Mouse (Mus musculus): ENCODE measurements around the gene Ccr7. TPM values are rescaled to one million over a fixed set of nuclear protein-coding genes. Genes with fewer than 3 reads are reported as not detected.

The Ccr7 gene
- polyA plus RNA-seq, 1 experiment, result not detected

DNA sequence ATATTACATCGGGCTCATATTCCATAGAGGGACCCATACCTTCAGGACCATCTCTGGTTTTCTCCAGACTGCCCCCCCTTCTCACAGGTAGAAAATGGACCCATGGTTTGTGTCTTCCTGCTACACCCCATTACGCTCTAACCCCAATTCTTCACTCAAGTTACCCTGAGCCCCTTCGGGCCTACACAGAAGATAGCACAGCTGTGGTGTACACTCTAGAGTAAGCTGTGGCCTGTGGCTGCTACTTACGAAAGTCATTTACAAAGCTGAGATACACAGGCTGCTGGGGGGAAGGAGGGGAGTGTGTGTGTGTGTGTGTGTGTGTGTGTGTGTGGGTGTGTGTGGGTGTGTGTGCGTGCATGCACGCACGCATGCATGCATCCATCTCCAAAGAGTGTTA is 11.4 kb upstream of the Ccr7 start:
- H3K27ac ChIP-seq (replicated peaks; ENCODE audit: low read depth, low read length), result no peak overlapping the region
- peaks cover 13% of the 10 kb centered on the region for H3K4me1 ChIP-seq (ENCODE audit: control insufficient read depth, insufficient read depth, insufficient read length, low read length)
- no peak overlapping the region for H3K4me3 ChIP-seq (ENCODE audit: insufficient read depth, low read depth, low read length)

DNA sequence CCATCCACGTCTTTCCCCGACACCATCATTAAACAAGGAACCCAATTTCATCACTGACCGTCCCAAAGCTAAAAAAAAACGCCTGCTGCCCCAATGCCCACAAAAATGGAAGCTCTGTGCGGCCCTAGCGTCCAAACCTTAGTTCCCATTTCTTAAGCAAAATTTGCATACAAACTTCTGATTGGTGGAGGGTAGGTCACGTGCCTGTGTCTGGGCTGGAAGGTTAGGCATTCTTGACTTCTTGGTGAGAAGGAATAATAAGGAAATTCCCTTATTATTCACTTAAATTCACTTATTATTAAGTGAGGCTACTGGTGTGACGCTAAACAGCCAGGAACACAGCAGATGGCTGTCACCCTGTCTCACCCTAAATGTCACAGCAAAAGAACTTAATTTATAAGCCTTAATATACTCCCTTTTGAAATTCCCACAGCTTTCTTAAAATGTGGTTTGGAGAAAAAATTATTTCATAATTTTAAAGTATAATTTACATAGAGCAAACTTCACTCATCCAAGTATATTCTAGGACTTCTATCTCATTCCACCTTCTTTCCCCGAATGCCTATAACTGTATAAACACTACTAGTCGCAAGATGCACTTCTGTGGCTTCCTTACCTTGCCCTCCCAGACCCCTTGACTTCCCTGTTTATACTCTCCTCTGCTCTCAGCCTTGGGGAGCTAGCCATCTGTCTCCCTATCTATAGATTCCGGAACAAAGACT is 10.3 kb upstream of the Ccr7 start:
- Histone ChIP-seq H3K4me1 (ENCODE audit: control insufficient read depth, insufficient read depth, insufficient read length, low read length) (peaks cover 13% of the 10 kb centered on the region), H3K4me3 (ENCODE audit: insufficient read depth, low read depth, low read length) (no peak overlapping the region), H3K27ac (replicated peaks; ENCODE audit: low read depth, low read length) (no peak overlapping the region)

DNA sequence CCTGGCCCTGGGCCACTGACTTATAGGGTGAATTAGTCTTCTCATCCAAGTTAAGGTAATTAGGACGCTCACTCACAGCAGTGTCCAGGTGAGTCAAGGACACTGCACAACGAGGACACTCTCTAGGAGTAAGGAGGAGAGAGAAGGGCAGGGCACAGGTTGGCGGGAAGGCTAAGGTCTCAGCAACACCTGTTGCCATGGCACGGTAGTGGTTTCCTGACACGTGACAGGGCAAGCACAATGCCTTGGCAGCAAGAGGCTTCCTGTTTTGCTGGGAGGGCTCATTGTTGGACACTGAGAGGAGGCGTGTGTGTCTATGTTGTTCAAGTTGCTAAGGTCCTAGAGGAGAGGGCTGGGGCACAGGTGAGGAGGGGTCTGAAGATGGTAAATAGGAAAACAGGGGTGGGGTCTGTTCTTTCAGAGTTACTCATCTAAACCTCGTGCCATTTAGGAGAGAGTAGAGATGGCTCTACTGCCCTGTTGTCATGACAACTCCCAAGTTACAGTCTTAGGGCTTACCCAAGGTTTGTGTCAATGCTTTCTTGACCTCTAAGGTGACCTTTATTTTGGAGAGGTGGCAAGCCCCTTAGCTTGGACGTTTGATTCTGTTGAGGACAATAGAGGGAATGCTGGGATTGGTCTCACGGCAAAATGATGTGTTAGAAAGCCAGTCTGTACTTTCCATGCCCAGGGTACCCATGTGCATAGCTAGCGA is 8.3 kb upstream of the Ccr7 start:
- Histone ChIP-seq H3K27ac (replicated peaks; ENCODE audit: low read depth, low read length) (no peak overlapping the region; the same call in 1 of the 2 replicates), H3K4me1 (ENCODE audit: control insufficient read depth, insufficient read depth, insufficient read length, low read length) (peaks cover 12% of the 10 kb centered on the region), H3K4me3 (ENCODE audit: insufficient read depth, low read depth, low read length) (no peak overlapping the region)

DNA sequence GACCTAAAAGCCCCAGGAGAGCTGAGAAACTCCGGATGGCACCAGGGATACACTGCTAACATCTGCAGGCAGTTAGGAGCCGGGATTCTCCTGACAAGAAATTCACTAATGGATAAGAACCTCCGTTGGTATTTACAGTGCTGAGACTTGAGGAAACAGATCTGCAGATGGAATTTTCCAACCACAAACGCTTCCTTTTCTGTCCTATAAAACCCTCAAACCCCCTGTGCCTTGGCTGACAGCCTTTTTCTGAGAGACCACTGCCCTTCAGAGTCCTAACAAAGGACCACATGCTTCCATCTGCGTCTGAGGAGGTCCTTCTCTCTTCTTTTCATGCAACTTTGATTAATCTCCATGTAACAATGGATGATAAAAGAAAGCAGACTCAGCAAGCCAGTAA is 6.8 kb upstream of the Ccr7 start:
- H3K27ac ChIP-seq (replicated peaks; ENCODE audit: low read depth, low read length), result no peak overlapping the region
- no peak overlapping the region for H3K4me3 ChIP-seq (ENCODE audit: insufficient read depth, low read depth, low read length)
- peaks cover 11% of the 10 kb centered on the region for H3K4me1 ChIP-seq (ENCODE audit: control insufficient read depth, insufficient read depth, insufficient read length, low read length)

DNA sequence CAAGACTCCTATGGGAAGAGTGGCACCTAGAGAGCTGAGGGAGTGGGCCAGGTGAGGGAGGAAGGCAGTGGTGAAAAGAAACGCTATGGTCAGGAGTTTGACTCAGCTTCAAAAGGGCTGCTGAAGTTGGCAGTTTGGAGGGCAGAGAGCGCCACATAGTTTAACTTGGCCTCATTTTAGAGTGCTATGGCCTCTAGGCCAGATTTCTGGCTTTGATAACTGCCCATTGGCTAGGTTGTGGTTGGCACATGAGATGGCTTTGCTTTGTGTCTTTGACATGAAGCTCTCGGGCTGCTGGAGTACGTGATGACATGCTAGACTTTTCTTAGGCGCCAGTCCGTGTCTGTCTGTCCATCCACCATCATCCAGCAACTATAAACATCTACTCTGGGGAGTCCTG is 5.4 kb upstream of the Ccr7 start:
- no peak overlapping the region for H3K4me3 ChIP-seq (ENCODE audit: insufficient read depth, low read depth, low read length)
- no peak overlapping the region for H3K27ac ChIP-seq (replicated peaks; ENCODE audit: low read depth, low read length)
- H3K4me1 ChIP-seq (ENCODE audit: control insufficient read depth, insufficient read depth, insufficient read length, low read length), result peaks cover 11% of the 10 kb centered on the region

DNA sequence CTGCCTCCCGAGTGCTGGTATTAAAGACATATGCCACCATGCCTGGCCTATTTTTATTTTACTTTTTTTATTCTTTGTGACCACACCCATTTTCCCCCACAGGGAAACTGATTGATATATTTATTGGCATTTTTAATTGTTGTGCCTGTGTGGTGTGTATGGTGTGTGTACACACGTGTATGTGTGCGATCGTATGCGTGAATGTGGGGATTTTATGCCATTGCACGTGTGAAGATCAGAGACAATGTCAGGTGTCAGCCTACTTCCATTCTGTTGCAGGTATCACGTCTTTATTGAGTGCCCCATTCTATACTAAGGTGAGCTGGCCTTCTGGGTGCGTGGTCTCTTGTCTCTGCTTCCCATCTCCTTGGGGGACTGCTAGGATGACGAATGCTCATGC is 940 bp upstream of the Ccr7 start:
- Histone ChIP-seq H3K4me1 (ENCODE audit: control insufficient read depth, insufficient read depth, insufficient read length, low read length) (no peaks in the 10 kb centered on the region), H3K4me3 (ENCODE audit: insufficient read depth, low read depth, low read length) (no peak overlapping the region), H3K27ac (replicated peaks; ENCODE audit: low read depth, low read length) (no peak overlapping the region)

DNA sequence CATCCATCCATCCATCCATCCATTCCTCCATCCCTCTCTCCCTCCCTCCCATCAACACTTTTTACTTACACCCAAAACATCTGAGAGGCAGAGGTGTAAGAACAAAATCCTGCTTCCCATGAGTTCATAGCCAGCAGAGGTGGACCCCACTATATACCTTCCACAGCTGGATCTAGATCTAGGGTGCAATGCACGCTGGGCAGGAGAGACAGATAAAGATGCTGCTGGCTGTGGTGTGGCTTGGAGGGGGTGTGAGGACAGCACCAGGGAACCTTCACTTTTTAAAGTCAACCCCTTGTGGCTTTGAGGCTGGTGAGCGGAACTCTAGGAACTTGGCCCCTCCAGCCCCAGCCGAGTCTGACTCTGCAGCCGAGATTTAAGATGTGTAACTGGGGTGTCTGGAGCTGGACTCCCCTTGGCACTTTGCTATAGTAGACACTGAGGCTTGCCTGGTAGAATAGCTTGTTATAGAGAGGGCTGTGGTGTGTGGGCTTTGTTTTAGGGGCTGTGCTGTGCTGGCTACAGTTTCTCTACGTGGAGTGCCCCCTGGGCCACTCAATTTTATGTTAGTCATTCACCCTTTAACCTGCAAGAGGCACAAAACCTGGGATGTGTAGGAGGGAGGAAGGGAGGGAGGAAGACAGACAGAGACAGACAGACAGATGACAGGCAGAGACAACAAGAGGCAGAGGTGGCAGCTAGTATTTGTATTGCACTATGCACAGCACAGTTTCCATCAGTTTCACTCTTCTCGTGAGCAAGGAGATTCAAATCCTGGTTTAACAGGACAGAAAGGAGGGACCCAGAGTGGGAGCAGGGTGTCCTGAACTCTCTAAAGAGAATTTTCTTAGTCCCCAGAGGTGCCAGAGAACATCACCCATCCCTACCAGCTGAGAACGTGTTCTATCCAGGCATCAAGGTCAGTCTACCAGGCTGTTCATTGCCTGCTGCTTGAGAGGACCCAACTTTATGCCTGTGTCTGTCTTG is 817 bp downstream of the Ccr7 start:
- no peaks in the 10 kb centered on the region for H3K4me1 ChIP-seq (ENCODE audit: control insufficient read depth, insufficient read depth, insufficient read length, low read length)
- no peak overlapping the region for H3K27ac ChIP-seq (replicated peaks; ENCODE audit: low read depth, low read length)
- no peak overlapping the region for H3K4me3 ChIP-seq (ENCODE audit: insufficient read depth, low read depth, low read length)

DNA sequence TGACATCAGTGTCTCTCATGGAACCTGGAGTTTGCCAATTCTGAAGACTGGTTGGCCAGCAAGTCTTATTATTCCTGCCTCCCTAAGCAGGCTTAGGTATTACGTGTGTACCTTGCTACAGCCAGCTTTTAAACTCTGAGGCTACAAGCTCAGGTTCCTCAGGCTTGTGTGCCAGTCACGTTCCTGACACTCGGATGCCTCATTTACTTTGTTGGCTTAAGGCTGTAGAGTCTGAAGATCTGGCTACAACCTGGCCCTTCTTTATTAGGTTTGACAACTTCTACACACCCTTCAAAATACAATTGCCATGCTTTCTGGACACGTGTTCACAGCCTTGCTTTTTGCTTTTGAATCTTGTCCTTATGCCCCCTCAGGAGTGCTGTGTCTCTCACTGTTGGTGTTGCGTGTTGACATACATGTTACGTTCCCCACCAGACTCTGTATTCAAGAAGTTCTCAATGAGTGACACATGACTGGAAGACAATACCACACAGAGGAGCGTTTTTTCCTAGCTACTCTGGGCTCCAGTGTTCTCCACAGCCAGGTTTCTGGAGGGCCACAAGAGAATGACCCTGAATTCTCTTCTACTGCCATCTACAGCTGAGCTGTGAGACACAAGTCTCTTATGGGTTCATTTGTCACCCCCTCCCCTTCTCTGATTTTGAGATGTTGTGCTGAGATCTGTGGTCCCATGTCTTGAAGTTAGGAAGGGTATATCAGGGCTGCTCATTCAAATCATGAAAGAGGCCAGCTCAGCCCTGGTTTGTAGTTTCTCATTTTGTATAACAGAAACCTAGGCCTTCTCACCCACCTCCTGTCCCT is 2.3 kb downstream of the Ccr7 start:
- Histone ChIP-seq H3K4me1 (ENCODE audit: control insufficient read depth, insufficient read depth, insufficient read length, low read length) (no peaks in the 10 kb centered on the region), H3K27ac (replicated peaks; ENCODE audit: low read depth, low read length) (no peak overlapping the region), H3K4me3 (ENCODE audit: insufficient read depth, low read depth, low read length) (no peak overlapping the region)

DNA sequence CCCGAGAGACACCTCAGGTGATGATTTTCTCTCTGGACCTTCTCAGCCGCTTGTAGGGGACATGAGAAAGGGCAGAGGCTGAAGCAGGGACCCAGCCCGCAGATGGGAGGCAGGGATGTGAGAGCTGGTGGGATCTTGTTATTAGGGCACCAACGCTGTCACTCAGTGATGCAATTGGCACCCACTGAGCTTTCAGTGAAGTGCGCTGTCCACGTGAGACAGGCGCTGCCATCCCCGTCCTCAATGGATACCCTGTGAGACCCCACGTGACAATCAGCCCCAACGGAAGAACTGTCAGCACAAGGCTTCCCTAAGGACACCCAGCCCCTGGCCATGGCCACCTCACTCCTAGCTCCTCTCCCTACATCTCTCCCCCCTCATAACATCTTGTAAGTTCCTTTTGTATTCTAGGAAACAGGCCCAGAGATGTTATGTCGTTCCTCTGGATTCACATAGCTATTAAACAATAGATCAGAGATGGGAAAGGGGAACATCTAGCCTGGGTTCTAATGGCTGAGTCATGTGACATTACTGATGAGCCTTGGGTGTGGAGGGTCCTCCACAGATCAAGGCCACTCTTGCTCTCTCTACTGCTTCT is 3.4 kb downstream of the Ccr7 start:
- Histone ChIP-seq H3K4me3 (ENCODE audit: insufficient read depth, low read depth, low read length) (no peak overlapping the region), H3K4me1 (ENCODE audit: control insufficient read depth, insufficient read depth, insufficient read length, low read length) (no peaks in the 10 kb centered on the region), H3K27ac (replicated peaks; ENCODE audit: low read depth, low read length) (no peak overlapping the region)

DNA sequence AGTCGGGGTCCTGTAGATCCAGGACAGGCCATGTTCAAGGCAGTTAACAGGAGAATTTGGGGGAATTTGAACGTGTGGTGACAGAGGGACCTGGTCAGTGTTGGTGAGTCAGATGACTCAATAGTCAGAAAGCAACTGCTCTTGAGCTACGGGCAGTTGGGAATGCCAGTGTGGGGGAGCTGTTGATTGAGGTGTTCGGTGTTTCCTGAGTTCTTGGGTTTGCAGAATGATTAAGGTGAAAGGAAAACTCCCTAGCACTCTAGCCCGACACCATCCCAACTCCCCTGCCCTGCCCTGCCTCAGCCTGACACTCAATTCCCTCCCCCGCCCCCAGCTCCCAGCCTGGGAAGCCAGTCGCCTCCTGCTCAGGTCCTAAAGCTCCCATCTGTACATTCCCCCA is 4.0 kb downstream of the Ccr7 start:
- Histone ChIP-seq H3K4me1 (ENCODE audit: control insufficient read depth, insufficient read depth, insufficient read length, low read length) (no peaks in the 10 kb centered on the region), H3K27ac (replicated peaks; ENCODE audit: low read depth, low read length) (no peak overlapping the region), H3K4me3 (ENCODE audit: insufficient read depth, low read depth, low read length) (no peak overlapping the region)

DNA sequence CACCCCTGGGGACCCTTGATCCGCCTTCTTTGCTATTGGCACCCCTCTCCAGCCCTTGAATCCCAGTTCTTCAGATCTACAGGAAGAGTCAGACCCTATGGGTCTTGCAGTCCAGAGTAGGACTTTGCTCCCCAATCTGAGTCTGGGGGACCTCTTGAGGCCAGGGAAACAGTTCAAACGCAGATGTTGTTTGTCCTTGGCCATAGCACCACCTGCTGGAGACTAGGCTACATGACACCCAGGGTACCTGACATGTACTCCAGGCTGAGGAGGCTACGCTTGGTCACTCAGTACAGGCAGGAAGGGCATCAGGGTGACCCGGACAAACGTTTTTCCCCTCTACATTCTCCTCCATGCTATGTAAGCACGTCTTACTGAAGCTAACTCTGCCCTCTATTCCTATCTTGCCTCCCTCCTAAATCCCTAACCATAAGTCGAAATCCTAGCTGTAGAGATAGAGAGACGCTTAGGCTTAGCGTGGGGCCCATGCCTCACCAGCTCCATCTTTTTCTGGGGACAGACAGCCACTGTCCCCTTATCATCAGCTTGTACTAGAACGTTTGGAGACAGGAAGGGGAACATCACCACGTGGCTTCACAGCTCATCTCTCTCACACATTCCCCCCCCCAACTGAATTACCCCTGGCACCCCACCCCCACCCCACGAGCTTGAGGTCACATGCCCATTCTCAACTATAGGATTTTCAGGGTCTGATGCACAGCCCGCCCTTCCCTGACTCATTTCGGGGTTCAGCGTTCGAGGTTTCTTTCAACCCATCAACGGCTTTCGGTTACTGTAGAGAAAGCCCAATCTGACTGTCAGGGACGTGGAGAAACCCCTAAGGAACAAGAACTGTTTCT is 4.7 kb downstream of the Ccr7 start:
- Histone ChIP-seq H3K4me1 (ENCODE audit: control insufficient read depth, insufficient read depth, insufficient read length, low read length) (no peaks in the 10 kb centered on the region), H3K4me3 (ENCODE audit: insufficient read depth, low read depth, low read length) (no peak overlapping the region), H3K27ac (replicated peaks; ENCODE audit: low read depth, low read length) (no peak overlapping the region)

DNA sequence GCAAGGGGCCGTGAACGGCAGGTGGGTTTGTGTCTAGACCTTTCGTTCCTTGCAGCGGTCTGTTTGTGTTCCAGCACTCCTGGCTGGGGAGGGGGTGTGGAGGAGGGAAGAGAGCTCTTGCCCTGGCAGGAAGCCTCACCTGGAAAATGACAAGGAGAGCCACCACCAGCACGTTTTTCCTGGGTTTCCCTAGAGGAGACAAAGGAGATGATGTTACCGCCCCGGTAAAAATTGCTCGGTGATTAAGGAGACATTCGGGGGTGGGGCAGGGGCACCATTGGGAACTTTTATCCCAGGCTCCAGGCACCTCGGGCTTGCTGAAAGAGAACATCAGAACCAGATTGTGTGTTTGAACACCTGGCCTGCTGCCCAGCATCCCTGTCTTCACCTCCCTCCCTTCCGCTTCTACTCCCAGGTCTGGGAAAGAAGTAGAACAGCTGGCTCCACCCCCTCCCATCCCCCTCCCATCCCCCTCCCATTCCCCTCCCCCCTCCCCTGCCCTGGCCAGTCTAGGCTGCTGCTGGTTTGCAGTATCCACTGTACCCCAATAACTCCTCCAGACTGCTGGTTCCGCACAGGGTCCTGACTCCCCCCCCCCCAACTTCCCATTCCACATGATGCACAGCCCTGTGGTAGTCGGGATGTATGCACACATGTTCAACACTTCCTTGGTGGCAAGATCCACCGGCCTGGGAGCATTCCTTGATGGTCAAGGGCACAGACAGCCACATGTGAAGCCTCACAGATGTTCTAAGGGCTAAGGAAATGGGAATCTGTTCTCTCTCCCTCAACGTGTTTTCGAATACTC is 5.8 kb downstream of the Ccr7 start:
- Histone ChIP-seq H3K4me3 (ENCODE audit: insufficient read depth, low read depth, low read length) (no peak overlapping the region), H3K27ac (replicated peaks; ENCODE audit: low read depth, low read length) (no peak overlapping the region), H3K4me1 (ENCODE audit: control insufficient read depth, insufficient read depth, insufficient read length, low read length) (no peaks in the 10 kb centered on the region)

DNA sequence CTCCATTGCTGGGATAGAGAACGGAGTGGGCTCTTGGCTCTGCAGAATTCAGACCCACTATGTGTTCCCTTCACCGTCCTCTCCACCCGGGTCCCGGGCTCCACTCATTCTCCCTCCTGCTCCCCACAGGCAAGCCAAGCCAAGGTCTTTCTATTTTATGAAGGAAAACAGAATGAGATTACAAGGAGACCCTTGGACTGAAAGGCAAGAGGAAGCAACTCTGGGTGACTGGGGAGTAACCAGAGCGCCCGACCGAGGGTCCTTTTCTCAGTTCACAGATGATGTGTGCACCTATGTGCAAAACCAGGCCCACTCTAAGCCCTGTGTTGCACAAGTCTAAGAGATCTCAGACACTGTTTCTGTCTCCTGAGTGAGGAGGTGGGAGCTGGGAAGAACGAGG is 6.5 kb downstream of the Ccr7 start:
- Histone ChIP-seq H3K4me3 (ENCODE audit: insufficient read depth, low read depth, low read length) (no peak overlapping the region), H3K27ac (replicated peaks; ENCODE audit: low read depth, low read length) (no peak overlapping the region), H3K4me1 (ENCODE audit: control insufficient read depth, insufficient read depth, insufficient read length, low read length) (no peaks in the 10 kb centered on the region)

All from brown adipose tissue, adult 24 weeks (tissue).